Mouse (Mus musculus): ENCODE measurements around the gene Hnrnpll.

DNA sequence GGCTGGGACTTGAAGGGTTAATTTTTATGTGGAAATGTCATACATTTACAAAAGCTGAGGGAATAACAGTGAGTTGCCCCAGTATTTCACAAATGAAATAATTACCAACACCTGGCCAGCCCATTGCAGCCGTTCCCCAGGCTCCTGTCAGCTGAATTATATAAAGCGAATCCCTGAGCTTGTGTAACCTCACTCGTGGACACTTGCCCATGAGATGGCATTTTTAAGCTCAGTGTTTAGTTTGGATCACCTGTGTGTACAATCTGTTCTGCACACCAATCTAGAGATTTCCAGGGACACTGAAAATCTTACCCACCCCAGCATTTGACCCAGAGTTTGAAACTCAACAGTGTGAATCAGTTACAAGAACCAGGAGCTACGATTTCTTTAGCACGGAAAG lies 40.0 kb downstream of the Hnrnpll start:
- TF ChIP-seq CTCF (IDR thresholded peaks at IDR 0.05; ENCODE audit: low read depth): no peak
- TF ChIP-seq EP300 (IDR thresholded peaks at IDR 0.05; ENCODE audit: low read depth): no peak
